Mouse (Mus musculus) cerebellum, postnatal 10 days (tissue): ENCODE measurements around the gene Hrh1.
A peak's percentile ranks its signal among the peaks of the same experiment; 100 is the strongest.

Experiments used
- DNase-seq, 2 experiments: peaks; one replicate each; pipeline ENCODE4 v3.0.0; 2021; ENCODE audit warnings: mixed read lengths in 2 of 2

Hrh1 gene

DNA sequence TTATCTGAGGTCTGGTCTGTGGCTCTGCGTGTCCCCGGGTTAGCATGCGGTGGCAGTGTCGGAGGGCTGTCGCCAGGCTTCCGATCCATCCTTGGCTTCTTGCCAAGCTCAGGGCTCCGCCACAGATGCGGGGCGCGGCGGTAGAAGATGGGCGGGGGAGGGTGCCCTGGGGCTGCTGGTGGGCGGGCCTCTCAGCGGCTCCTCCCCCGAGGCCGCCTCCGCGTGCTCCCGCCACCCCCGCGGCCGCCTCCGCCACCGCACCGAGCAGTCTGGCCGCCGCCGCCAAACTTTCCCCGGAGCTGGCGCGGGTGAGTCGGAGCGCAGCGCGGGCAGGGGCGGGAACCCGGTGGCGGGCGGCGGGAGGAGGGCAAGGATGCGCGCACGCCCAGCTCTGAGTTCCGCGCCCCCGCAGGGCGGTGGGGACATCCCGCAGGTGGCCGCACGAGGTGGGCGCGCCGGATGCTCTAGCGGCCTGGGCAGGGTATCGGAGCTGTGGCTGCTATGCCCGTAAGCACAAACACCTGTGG is at the start of gene Hrh1:
Gene Hrh1, plus strand, starts transcription at position 246 of the 527 bp plus-strand sequence.
- peak; percentile 84 to 87 for DNase-seq

GRCm38 (mm10) chr6:114354635-114355034 is 43.1 kb upstream of the Hrh1 start:
- DNase-seq: no peak

DNA sequence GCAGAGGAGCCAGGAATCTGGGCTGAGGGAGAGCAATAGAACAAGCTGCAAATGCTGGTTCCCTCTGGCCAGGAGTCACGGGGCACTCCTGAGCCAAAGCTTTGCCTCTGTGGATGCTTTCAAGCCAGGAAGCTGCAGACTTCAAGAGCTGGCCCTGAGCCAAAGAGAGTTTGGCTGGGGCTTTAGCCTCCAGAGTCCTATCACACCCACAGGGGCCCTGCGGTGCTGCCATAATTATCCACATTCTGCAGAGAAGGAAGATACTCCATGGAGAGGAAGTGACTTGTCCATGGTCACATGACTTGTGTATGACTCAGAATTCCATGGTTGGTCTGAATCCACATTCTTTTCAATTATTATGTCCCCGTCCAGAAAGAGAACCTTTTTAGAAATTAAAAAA is 39.6 kb upstream of the Hrh1 start:
- peak; percentile 45 to 62 for DNase-seq

GRCm38 (mm10) chr6:114362355-114362754 is 35.4 kb upstream of the Hrh1 start:
- DNase-seq: no peak

GRCm38 (mm10) chr6:114363740-114364139 is 34.0 kb upstream of the Hrh1 start:
- no peak for DNase-seq

DNA sequence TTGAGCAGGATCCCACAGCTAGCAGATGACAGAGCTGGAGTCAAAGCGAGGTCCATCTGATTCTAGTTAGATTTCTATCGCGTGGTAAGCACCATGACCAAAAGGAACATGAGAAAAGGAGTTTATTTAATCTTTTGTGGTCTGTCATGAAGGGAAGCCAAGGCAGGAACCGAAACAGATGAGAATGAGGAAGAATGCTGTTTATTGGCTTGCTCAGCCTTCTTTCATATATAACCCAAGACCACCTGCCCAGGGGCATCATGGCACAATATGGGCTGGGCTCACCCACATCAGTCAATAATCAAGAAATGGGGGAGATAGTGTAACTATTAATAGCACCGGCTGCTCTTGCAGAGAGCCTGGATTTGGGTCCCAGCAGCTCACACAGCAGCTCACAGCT is 33.0 kb upstream of the Hrh1 start:
- DNase-seq: no peak

- DNase-seq: no peak
Measured at GRCm38 (mm10) chr6:114366191-114366590, 31.5 kb upstream of the Hrh1 start.

GRCm38 (mm10) chr6:114367681-114368080 is 30.1 kb upstream of the Hrh1 start:
- peak in 1 of 2 experiments; percentile 30 for DNase-seq

DNA sequence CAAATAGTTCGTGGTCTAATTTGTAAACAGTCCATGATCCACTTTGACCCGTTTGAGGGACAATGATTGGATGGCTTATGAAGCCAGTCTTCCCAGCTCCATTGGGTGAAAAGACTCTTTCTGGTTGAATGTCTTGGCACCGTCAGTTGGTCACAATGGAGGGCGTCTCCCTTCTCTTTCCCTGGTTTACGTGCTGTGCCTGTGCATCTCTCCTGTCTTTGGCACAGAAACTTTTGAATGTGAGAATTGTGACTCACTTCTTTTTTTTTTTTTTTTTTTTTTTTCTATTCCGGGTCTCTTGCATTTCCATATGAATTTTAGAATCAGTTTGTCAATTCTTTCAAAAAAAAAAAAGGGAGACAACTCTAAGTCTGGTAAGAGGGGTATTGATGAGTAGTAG is 29.5 kb upstream of the Hrh1 start:
- DNase-seq: no peak

- no peak for DNase-seq
Measured at GRCm38 (mm10) chr6:114372741-114373140, 25.0 kb upstream of the Hrh1 start.

- DNase-seq: no peak
Measured at GRCm38 (mm10) chr6:114380872-114381271, 16.9 kb upstream of the Hrh1 start.

DNA sequence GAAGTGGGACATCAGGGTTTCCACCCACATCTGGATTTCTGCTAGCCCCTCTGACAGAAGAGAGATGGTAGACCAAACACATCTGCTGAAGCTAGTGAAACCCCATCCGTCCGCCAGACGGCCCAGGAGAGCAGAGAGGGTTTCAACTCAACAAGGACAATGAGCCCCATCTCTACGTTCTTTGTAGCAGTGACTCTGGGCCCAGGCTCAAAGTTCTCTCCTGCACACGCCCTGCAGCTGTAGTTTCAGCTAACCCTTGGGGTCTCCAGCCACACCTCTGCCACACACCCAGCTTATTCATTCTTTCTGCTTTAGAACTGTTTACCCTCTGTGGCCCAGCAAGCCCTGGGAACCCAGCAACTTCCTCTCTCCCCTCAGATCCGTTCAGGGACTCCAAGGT is 10.4 kb upstream of the Hrh1 start:
- no peak for DNase-seq

DNA sequence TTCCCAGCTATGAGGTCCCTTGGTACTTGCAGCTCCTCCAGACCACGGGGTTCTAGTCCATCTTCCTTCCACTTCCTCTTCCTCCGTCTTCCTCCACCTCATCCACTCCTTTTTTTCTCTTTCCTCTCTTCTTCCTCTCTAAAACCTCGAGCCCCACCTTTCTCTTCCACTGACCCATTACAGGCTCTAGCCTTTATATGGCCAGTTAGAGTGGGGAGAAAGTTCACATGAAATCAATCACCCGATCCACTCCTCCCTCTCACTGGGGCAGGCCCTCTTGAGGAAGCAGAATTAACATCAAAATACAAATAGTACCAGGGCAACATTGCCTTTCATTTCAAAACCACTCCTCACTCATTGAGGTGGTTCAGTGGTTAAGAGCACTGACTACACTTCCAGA is 9.9 kb upstream of the Hrh1 start:
- DNase-seq: no peak

- DNase-seq: no peak
Measured at GRCm38 (mm10) chr6:114390129-114390528, 7.6 kb upstream of the Hrh1 start.

DNA sequence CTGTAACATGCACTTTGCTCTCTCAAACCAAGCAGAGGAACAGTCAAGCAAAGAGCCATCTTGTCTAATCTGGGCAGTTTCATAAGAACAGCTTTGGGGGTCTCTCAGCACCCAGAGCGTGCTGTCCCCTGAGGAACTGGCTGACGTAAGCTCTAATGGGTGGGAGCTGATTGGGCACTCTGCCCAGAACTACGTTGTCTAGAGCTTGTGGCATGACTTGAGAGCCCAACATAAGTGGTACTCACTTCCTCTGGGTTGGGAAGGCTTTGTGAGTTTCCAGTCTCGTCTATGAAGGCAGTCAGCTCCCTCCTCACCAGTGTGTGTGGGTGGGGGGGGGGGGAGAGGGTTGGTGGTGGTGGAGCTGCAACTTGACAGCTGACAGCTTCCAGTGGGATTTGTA is 2.8 kb upstream of the Hrh1 start:
- DNase-seq: no peak

DNA sequence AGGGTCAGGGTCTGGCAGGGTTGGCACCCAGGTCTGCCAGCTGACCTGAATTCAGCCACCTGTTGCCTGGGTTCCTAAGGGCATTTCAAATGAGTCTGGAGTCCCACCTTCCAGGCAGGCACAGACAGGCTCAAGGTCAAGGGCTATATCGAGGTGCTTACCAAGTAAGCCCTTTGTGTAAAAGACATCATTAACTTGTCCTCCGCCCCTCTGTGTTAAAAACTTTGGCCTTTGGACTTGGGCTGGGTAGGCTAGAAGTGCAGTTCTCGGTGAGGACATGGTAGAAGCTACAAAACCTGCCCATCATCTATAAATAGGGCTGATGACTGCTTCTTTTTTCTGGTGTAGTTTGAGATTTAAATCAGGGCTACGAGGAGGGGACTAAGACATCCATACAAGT is 1.1 kb upstream of the Hrh1 start:
- DNase-seq: no peak

DNA sequence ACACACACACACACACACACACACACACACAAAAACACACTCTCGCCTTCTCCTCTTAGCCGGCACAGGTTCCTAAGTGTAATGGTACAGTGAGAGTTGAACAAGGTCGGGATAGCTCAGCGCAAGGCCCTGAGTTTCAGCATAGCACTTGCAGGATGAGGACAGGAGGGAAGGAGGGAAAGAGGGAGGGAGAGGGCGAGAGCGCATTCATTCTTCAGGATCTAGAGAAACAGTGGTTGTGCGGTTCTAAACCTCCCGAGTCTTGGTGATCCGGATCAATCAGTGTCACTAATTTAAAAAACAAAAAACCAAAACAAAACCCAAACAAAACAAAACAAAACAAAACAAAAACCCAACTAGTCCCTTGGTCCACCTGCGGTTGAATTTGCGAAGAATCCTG is 456 bp upstream of the Hrh1 start:
- DNase-seq: no peak

GRCm38 (mm10) chr6:114398626-114399025 is 890 bp downstream of the Hrh1 start:
- peak; percentile 55 to 68 for DNase-seq

GRCm38 (mm10) chr6:114400387-114400786 is 2.7 kb downstream of the Hrh1 start:
- no peak for DNase-seq

- DNase-seq: no peak
Measured at GRCm38 (mm10) chr6:114400841-114401240, 3.1 kb downstream of the Hrh1 start.

DNA sequence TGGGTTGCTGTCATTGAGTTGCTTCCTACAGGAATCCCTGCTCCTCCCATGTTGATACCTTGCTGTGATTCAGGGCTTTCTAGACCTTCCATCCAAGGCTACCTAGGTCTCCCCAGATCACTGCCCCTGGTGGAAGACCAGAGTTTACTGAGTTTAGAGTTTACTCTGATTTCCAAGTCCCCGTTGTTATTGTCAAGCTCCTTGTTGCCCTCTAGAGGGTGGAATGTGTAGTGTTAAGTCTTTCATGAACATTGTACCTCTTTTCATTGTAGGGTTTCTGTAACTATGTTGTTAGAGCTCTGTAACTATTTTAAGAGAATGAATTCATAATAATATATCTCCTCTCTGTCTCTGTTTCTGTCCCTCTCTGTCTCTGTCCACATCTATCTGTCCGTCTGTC is 4.4 kb downstream of the Hrh1 start:
- DNase-seq: no peak

- no peak for DNase-seq
Measured at GRCm38 (mm10) chr6:114403632-114404031, 5.9 kb downstream of the Hrh1 start.

DNA sequence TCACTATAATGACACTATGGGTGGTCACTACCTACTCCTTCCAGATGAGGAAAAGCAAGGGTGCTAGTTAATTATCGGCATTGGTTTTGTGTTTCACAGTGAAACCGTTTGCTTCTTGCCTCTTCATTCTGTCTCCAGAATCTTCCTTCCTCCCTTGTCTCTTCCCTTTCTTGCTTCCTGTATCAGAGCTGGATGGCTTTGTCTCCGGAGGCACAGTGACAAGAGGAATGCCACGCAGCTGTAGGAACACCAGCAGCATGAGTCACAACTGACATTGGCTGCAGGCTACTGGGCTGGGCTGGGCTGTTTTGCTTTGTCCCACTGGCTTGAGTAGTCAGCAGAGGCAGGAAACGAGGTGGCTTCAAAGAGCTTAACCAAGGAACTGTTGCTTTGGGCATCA is 6.4 kb downstream of the Hrh1 start:
- DNase-seq: no peak

DNA sequence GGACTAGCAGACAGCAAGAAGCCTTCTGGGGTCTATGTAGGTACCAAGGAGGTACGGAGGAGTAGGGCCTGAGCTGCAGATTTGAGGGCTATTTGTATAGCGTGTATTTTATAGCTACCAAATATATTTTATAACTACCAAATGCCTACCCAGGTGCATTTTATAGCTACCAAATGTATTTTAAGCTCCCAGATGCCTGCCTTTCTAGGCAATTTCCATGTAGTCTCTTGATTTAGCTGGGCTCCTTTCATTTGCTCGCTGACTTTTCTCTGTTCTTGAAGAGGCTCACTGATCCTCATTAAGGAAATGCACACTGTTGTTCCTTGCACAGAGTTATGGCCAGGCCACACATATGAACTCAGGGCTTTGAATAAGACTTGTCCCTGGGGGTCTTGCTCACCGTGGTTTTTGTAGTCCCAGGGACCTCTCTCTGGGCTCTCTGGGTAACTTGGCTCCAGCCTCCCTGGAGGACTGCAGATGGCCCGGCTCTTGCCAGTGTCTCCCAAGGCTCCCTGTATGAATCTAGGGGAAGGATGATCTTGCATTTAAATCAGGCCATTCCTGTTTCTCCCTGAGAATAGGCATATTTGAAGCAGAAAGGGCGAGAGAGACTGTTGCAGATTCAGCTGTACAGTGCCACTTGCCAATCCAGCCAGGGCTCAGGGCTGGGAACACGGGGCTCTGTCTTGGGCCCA is 7.2 kb downstream of the Hrh1 start:
- no peak for DNase-seq

- DNase-seq: peak in 1 of 2 experiments; percentile 54
Measured at GRCm38 (mm10) chr6:114406634-114407033, 8.9 kb downstream of the Hrh1 start.
